Mouse (Mus musculus): ENCODE data around the gene Pcbp3.
A peak's percentile ranks its signal among the peaks of the same experiment; 100 is the strongest.

The Pcbp3 gene

GRCm38 (mm10) chr10:76841220-76841619, 120.5 kb downstream of the Pcbp3 start:
- DNase-seq: no peak

DNA sequence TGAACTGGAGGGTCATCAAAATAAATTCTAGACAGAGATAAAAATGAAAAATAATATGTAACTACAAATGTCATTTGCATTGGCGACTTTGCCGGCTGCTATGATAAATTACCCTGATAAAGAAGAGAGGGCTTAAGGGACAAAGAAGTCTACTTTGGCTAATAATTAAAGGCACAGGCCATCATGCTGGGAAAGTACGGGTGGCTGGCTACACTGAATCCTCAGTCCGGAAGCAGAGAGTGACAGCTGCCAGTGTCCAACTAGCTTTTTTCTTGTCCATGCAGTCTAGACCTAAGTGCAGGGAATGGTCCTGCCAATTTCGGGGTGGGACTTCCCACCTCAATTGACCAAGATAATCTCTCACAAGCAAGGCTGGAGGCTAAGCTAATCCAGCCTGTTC, 121.1 kb downstream of the Pcbp3 start:
- DNase-seq: no peak

DNA sequence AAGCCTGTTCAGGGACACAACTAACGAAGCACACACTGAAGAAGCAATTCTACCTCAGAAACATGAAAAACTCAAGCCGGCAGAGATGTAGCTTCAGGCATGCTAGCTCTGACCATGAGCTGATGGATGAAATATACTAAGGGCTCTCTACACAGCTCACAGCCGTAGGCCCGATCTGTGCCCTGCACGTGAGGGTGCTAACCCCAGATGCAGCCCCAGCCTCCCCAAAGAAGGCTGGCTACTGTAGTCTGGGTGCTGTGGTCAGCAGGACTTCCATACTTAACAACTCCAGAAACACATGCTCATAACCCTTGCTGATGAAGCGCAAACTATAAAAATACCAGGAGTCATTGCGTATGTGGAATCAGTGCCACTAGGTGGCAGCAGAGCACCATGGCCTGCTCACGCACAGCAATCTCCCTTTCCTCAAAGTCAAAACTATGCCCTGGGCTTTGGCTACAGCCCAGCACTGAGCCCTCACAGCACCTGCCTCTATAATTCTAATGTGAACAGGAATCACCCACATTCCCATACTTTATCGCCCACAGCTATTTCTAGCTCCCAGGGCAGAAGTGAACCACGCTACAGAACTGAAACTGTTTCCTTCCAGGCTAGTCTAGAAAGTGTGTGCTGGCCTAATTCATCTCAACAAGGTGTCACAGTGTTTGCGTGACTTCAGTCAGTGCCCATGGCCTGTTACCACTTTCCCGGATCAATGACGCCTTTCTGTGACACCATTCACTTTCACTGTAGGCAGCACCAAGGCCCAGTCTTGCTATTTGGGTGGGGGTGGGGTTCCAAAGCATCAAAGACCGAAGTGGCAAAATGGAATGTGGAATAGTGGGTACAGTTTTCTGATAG, 126.0 kb downstream of the Pcbp3 start:
- DNase-seq: peak; percentile 85

DNA sequence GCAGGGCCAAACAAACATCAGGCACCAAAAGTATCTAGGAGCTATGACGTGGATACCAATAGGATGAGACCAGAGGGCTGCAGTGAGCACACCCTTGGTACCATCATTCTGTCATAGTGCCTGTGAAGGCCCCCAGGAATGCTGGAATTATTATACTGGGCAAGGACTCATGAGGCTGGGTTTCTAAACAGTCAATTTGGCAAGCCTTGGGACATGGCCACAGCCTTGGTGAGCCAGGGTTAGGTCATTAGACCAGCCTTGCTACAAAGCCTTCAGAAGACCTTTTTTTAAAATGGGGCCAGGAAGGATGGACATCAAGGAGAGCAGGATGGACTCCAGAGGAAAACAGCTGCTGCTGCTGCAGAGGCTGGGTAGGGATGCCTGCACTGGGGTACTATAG, 128.8 kb downstream of the Pcbp3 start:
- DNase-seq: no peak

GRCm38 (mm10) chr10:76831915-76832314, 129.8 kb downstream of the Pcbp3 start:
- no peak for DNase-seq

GRCm38 (mm10) chr10:76831151-76831550, 130.5 kb downstream of the Pcbp3 start:
- DNase-seq: no peak

- DNase-seq: no peak
These were observed 132.8 kb downstream of the Pcbp3 start for GRCm38 (mm10) chr10:76828936-76829335.

GRCm38 (mm10) chr10:76822698-76823097, 139.0 kb downstream of the Pcbp3 start:
- DNase-seq: no peak

GRCm38 (mm10) chr10:76819321-76819720, 142.4 kb downstream of the Pcbp3 start:
- DNase-seq: peak; percentile 20

GRCm38 (mm10) chr10:76818337-76818736, 143.3 kb downstream of the Pcbp3 start:
- DNase-seq: peak; percentile 73

GRCm38 (mm10) chr10:76816930-76817329, 144.8 kb downstream of the Pcbp3 start:
- DNase-seq: peak; percentile 46

GRCm38 (mm10) chr10:76816436-76816835, 145.3 kb downstream of the Pcbp3 start:
- DNase-seq: peak; percentile 72

- peak; percentile 77 for DNase-seq
These were observed 146.2 kb downstream of the Pcbp3 start for GRCm38 (mm10) chr10:76815481-76815880.

DNA sequence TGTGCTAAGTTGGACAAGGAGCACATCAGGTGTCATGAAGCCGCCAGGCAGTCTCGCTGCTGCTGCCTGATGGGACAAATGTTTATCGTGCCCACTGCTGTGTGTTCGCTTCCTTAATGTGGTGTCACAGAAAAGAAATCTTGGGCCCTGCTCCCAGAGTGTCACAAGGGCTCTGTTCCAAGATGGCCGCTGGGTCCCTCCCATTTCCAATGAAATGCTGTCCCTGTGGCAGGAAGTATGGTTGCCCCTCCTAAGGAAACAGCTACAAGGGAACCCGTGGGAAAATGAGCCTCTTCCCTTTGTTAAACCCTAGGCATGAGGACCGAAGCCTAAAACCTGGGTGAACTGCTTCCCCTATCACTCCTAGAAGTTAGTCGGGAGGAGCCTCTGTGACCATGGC, 146.9 kb downstream of the Pcbp3 start:
- no peak for DNase-seq

DNA sequence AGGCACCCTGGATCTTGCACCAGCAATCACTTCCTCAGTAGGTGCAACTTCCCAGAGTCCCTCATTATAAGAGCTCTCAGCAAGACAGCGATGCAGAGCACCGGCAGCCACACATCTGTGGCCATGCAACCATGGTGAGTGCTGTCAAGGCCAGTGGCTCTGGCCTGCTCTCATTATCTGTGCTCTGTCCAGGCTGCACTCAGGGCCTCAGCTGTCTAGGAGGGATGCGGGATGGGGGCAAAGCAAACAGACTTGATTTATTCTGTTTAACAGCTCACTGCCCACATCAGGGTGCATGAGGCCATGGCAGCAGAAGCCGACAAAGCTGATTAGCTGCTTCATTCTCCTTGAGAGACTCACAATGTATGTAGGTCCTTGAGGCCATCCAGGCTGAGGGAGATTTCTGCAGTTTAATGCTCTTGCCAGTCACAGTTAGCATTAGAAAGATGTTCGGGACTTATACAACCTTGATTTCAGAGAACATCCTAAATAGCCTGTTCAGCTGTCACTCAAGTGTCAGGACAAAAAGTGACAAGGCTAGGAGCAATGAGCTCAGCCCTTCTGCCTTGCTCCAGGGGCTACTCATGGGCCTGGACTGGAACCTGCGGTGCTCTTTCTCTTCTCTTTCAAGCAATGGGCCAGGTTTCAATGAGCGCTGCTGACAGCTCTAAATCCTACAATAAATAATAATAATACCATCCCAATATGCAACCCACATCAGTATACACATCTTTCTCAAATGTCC, 151.6 kb downstream of the Pcbp3 start:
- DNase-seq: no peak

DNA sequence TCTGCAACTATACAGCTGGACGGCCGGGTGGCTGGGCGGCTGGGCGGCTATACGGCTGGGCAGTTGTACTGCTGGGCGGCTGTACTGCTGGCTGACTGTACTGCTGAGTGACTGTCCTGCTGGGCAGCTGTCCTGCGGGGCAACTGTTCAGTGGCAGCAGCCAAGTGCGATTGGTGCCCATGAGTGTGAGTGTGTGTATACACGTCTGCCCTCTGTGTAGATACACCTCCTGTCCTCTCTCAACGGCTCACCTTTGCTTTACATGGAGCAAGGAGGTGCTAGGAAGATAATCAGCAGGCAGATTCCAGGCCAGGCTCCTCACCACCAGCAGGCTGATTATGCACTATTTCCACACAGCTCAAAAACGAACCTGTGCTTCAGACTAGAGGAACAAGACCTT, 152.2 kb downstream of the Pcbp3 start:
- DNase-seq: peak; percentile 61

- DNase-seq: no peak
These were observed 153.0 kb downstream of the Pcbp3 start for GRCm38 (mm10) chr10:76808446-76809400.

DNA sequence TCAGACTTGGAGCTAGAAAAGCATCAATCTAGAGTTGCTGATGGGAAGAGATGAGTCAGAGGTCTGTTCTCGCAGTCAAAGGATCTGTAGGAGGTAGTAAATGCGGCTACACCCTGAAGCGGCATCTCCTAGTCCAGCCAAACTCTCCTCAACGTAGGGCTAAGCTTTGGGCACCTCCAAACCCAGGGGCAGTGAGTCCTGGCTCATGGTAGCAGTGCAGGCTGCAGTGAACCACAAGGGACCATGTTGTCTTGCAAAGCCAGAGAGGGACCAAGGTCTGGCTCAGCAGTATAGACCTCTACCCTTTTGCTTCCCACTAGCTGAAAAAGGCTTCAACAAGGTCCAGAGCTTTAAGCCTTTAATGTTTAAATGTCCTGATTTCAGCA, 159.2 kb downstream of the Pcbp3 start:
- DNase-seq: no peak

- peak; percentile 97 for DNase-seq
These were observed 159.7 kb downstream of the Pcbp3 start for GRCm38 (mm10) chr10:76801841-76802499.

DNA sequence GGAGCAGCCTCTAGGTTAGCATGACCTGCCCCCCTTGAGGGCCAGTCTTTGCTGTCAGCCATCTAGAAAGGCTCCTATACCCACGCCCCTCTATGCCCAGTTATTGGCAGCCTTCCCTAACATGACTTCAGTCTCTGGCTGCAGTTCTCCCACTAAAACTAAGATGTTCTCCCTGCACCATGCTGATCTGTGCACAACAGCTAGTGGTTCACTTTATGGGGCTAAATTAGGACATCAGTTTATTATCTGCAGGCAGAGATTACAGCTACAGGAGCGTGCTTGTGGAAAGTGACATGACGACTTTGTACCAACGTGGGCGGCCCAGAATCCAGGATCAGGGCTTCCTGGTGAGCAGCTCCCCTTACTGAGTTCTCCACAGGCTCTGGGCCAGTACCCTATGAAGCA, 160.4 kb downstream of the Pcbp3 start:
- peak; percentile 72 for DNase-seq

DNA sequence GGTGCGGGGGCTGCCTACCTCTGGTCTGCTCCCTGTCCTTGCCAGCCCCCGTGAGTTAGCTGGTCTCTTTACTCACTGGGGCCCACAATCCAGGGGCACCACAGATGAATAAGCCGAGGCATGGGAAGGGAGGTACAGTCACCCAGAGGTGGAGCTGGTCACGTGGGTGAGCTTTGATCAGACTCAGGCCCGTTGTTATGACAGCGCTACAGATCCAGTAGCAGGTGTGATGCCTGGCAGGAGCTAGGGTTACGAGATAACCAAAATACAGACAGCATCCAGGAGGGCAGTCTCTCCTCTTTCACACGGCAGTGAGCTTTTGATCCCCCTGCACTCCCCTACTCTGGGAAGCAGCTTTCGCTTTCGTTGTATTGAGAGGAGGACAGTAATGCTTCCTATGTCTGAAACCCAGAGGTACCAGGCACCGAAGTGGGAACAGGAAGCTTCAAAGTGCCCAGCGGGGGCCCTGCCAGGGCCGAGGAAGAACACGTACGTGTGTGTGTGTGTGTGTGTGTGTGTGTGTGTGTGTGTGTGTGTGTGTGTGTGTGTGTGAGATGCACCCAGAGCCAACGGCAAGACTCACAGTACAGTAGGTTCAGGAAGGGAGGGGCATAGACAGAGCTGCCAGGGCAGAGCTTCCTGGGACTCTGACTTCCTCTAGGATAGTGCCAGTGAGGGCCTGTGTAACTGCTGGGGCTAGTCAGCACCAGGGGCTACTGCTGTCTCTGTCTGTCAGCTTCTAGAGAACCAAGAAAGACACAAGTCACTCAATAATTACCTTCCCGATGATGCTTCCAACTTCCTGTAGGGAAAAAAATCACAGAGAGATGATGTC, 162.7 kb downstream of the Pcbp3 start:
- DNase-seq: peak; percentile 57
